Mouse (Mus musculus) Muller cell, postnatal 12 days (primary cell): ENCODE results near the gene Oas3.
"Not testable (repeated sequence)": the region's sequence is repeated elsewhere in the genome, so short reads cannot be mapped to it uniquely, and the experiment has no call there.

Experiments
- DNase-seq: peaks from one replicate; pipeline ENCODE4 v3.0.0-alpha.2; 2015; ENCODE audit errors: inconsistent ontology term

Oas3 gene

GRCm38 (mm10) chr5:120777478-120777877 is at the start of gene Oas3:
Oas3 (minus strand) TSS chr5:120777661.
- DNase-seq, result no peak

- no peak for DNase-seq
Observed at GRCm38 (mm10) chr5:120818999-120819398, 41.5 kb upstream of the Oas3 start.

DNA sequence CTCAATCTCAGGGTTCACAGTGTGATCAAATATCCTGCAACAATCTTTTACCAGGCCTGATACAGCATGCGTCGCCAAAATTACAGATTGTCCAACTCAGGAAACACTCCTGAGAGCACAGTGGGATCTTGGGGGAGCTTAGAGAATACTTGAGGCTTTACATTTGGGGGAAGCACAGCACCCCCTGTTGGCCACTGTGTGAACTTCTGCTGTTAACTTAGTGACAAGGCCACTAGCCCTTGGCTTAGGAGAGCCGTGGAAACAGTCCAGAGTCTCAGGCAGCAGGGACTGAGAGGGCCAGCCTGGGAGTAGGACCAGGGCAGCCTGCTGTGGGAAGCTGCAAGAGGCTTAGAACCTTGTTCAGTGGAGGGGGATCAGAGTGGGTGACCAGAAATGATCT is 38.5 kb upstream of the Oas3 start:
- DNase-seq, result no peak

DNA sequence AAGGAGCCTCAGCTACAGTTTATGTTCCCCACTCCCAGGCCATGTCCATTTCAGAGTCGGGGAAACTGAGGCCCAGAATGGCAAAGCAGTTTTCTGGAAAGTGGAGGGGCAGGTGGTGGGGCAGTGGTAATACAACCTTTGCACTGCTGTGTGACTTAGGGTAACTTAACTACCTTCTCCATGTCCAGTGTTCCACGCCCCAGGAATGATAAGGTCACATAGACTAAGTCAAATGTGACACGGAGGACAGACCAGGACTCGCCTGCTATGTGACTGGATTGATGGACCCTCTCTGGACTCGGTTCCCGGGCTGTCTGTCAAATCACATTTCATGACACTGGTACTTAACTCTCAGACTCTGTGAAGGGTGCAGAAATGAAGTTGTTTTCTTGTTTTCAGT is 35.6 kb upstream of the Oas3 start:
- DNase-seq, result no peak

- peak; percentile 86 for DNase-seq
Observed at GRCm38 (mm10) chr5:120811951-120812819, 34.7 kb upstream of the Oas3 start, which contains the start of gene Oas1c. Oas1c (minus strand) TSS chr5:120812514.

- no peak for DNase-seq
Observed at GRCm38 (mm10) chr5:120809171-120809570, 31.7 kb upstream of the Oas3 start.

DNA sequence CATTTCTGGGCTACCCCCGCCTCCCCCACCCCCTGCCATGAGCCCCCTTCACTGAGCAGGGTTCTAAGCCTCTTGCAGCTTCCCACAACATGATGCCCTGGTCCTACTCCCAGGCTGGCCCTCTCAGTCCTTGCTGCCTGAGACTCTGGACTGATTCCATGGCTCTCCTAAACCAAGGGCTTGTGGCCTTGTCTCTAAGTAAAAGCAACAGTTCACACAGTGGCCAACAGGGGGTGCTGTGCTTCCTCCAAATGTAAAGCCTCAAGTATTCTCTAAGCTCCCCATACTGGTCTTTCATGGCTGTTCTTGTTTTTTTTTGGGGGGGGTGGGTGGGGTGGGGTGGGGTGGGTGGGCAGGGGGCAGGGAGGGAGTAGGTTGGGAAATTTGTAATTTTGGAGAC is 29.0 kb upstream of the Oas3 start:
- DNase-seq, result no peak

- DNase-seq, result peak; percentile 30
Observed at GRCm38 (mm10) chr5:120803596-120803995, 26.1 kb upstream of the Oas3 start.

- DNase-seq, result not testable (repeated sequence)
Observed at GRCm38 (mm10) chr5:120798943-120799342, 21.5 kb upstream of the Oas3 start.

DNA sequence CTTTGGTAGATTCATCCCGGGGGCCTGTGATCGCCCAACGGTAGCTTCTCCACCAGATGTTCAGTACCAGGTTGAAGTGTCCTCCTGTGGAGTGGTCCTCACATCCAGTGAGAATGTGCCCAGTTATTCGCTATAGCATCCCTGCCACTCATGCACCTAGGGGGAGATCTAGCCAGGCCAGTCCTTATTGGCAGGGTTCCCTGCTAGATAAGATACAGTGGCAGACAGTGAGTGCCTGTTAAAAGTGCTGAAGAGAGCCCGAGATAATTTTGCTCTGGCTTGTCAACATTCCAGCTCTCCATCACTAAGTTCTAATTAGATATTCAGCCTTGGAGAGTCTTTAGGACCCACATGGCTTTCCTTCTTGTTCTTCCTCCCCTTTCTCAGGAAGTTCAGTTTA is 20.7 kb upstream of the Oas3 start:
- DNase-seq, result not testable (repeated sequence)

DNA sequence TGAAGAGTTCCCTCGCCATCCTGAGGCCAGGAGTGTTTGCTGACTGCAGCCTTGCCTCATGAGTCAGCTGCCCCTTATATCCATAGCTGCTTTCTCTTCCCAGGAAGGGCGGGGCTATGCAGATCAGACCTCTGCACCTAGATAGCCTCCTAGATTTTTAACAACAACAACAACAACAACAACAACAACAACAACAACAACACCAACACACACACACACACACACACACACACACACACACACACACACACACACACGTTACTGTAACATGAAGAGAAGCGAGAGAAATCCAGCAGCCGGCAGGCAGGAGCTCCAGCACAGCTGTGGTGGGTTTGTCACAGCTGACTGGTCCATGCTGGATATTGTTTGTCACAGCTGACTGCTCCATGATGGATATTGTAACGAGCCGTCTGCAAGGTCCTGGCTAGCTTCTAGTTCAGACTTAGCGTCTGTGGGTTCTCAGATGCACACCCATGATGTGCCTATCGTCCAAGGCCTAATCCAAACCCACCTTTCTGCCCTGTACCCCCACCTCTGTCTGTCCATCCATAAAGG is 18.1 kb upstream of the Oas3 start, which contains the start of gene Oas1e:
Gene Oas1e (minus strand): TSS at position 51 of the 555 bp plus-strand sequence.
- not testable (repeated sequence) for DNase-seq

DNA sequence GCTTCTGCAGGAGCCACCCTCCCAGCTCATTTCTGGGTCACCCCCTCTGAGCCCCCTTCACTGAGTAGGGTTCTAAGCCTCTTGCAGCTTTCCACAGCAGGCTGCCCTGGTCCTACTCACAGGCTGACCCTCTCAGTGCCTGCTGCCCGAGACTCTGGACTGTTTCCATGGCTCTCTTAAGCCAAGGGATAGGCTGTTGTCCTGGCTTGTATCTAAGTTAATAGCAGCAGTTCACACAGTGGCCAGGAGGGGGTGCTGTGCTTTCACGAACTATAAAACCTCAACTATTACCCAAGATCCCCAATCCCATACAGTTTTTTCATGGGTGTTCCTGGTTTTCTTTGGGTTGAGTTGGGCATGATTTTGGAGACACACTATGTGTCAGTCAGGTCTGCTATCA is 15.6 kb upstream of the Oas3 start:
- DNase-seq, result no peak

GRCm38 (mm10) chr5:120787042-120787441 is 9.6 kb upstream of the Oas3 start:
- DNase-seq, result no peak

GRCm38 (mm10) chr5:120782446-120782845 is 5.0 kb upstream of the Oas3 start:
- no peak for DNase-seq

GRCm38 (mm10) chr5:120781646-120782045 is 4.2 kb upstream of the Oas3 start:
- DNase-seq, result no peak

GRCm38 (mm10) chr5:120779922-120780321 is 2.5 kb upstream of the Oas3 start:
- peak; percentile 77 for DNase-seq

DNA sequence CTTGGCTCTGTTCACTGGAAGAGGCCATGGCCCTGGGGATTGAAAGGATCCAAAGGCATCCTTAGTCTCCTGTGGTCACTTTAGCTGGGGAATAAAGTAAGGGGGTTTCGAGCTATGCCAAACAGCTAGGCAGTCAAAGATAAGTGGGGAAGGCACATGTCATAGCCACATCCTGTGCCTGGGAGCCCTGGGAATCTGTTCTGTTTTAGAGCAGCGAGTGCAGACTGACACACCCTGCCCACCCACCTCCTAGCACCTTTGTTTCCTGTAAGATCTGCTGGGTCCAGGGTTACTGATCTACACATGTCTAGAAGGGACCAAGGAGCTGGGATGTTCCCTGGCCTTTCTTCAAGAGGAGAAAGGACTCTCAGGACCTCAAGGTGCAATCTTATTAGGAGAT is 1.5 kb upstream of the Oas3 start:
- no peak for DNase-seq

DNA sequence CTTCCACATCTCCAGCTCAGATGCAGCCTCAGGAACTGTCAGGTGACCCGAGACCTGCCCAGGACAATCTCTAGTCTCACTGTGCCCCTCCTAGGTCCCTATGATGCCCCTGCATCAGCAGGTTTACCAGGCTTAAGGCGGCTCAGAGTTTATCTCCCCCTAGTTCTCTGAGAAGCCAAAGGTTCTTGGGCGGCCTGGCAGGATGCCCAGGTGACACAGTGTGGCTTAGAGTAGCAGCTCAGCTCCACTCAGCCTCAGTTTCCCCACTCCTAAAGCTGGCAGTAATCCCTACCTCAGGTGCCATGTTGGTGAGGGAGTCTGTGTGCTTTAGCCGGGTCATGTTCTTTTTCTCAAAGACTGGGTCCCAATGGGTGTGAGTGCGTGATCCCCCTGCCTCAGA is 660 bp downstream of the Oas3 start:
- no peak for DNase-seq

- DNase-seq, result no peak
Observed at GRCm38 (mm10) chr5:120775287-120775985, 2.0 kb downstream of the Oas3 start.

DNA sequence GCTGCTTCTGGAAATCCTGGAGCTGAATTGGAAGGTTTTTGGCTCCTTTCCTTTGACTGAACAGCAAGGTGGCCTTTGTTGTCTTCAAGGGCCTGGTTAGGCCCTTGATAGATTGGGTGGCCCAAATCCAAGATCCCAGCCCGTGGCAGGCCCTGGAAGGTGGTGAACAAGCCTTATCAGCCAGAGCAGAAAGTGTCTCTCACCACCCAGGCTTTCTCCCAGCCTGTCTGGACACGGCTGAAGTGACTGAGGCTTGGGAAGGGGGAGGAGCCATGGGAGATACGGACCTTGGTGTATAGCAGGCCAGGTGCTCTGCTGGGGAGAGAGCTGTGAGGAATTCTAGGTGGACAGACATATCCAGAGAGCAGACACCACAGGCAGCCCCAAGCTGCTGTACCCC is 8.1 kb downstream of the Oas3 start:
- DNase-seq, result no peak

- no peak for DNase-seq
Observed at GRCm38 (mm10) chr5:120765010-120765409, 12.5 kb downstream of the Oas3 start.

DNA sequence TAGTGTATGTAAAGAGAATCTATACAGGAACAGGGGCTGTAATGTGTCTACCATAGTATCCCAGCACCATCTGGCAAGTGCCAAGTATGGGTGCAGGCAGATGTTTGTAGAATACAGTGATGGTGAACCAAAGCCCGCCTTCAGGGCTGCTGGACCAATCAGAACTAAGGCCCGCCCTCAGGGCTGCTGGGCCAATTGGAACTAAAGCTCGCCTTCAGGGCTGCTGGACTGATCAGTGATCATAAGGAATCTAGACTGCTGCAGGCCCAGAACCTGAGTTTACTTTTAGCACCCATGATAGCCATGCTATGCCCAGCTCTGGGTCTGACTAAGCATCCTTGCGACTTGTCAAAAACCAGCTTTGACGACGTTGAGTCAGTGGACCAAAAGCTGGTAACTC is 15.6 kb downstream of the Oas3 start:
- DNase-seq, result no peak

- DNase-seq, result no peak
Observed at GRCm38 (mm10) chr5:120754215-120754614, 23.2 kb downstream of the Oas3 start.
